Mouse (Mus musculus) kidney, embryonic 16.5 days (tissue): ENCODE data around the gene Borcs8. TPM values are rescaled to one million over a fixed set of nuclear protein-coding genes. Genes with fewer than 3 reads are reported as not detected.

Experiments
- ATAC-seq: fragments of 200-750 bp; cut with Nextera tagmentation; 2 replicates; pipeline ENCODE4 v1.8.0; 2017; ENCODE audit warnings: moderate TSS enrichment; ENCODE audit not compliant: low FRiP score, low TSS enrichment
- H3K27ac ChIP-seq: fragments of 300-500 bp; sonication (generic); 2 replicates; pipeline ENCODE4 v1.5.1; 2014; ENCODE audit warnings: low read length
- H3K27me3 ChIP-seq: fragments of 300-500 bp; sonication (generic); 2 replicates; pipeline ENCODE4 v1.6.1; 2014; ENCODE audit warnings: low read length, control low read depth, mixed read lengths; ENCODE audit not compliant: insufficient read depth
- H3K36me3 ChIP-seq: fragments of 300-500 bp; sonication (generic); 2 replicates; pipeline ENCODE4 v1.6.1; 2014; ENCODE audit warnings: low read length, control low read depth, mixed read lengths; ENCODE audit not compliant: insufficient read depth
- H3K4me1 ChIP-seq: fragments of 300-500 bp; sonication (generic); 2 replicates; pipeline ENCODE4 v1.6.1; 2014; ENCODE audit warnings: low read length, control low read depth, mixed read lengths; ENCODE audit not compliant: insufficient read depth
- H3K4me2 ChIP-seq: fragments of 300-500 bp; sonication (generic); replicated peaks from 2 replicates; pipeline ENCODE4 v1.6.1; 2014; ENCODE audit warnings: low read depth, low read length
- H3K4me3 ChIP-seq: fragments of 300-500 bp; sonication (generic); 2 replicates; pipeline ENCODE4 v1.5.1; 2014; ENCODE audit warnings: mild to moderate bottlenecking, low read length
- H3K9ac ChIP-seq: fragments of 300-500 bp; sonication (generic); replicated peaks from 2 replicates; pipeline ENCODE4 v1.6.1; 2014; ENCODE audit warnings: low read length
- H3K9me3 ChIP-seq: fragments of 300-500 bp; sonication (generic); 2 replicates; pipeline ENCODE4 v1.6.1; 2016; ENCODE audit warnings: low read length, control low read depth
- WGBS: fragments of 180-500 bp; shearing (Covaris S2); extraction: QIAGEN DNeasy Blood & Tissue Kit; methylation state at CpG from one replicate; pipeline ENCODE4 v1.1.7; 2014; 5-methylcytosine and 5-hydroxymethylcytosine counted together
- polyA plus RNA-seq: library from polyadenylated mRNA; unstranded; fragments of >200 nt; fragmentation: Nextera tagmentation; extraction: Ambion mirVana; gene quantifications from 2 replicates; pipeline ENCODE4 v1.2.1, GENCODE M21; 2015

Borcs8 gene
- polyA plus RNA-seq, 1 experiment from 2014 or later = 58.3 TPM

DNA sequence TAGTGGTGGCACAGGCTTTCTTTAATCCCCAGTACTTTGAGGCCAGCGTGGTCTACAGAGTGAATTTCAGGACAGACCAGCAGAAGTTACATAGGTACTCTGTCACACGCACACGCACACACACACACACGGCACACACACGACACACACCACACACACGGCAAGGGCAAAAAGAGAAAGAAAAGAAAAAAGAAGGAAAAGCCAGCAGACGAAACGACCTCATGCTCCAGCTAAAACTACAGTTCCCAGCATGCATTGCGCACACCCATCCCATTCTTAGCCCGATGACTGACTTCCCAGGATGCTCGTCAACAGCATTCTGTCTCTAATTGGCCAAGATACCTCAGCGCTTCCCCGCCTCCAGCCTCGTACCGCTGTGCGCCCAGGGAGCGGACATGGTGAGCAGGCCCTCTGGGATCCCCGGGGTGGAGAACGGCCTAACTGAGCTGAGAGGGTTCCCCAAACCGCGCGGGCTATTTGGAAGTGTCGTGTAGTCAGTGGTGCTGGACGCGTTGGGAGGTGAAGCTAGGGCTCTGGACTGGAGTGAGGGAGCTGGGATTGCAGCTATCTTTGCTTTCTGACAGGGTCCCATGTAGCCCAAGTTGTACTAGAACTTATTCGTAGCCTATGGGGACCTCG is 32.9 kb downstream of the Borcs8 start, which contains the start of gene Tmem161a:
TSS of gene Tmem161a (plus strand) at position 314 of the 639 bp plus-strand sequence.
- Histone ChIP-seq H3K9ac (peak within 1 kb of the TSS; percentile 81), H3K4me2 (peak within 1 kb of the TSS; percentile 66), H3K27me3 (peaks cover 2% of the 10 kb centered on the region), H3K4me3 (peak within 1 kb of the TSS; percentile 72), H3K4me1 (peaks cover 14% of the 10 kb centered on the region; the same call in 1 of the 2 replicates), H3K9me3 (no peaks in the 10 kb centered on the region), H3K36me3 (peaks cover 7% of the 10 kb centered on the region; the same call in 1 of the 2 replicates), H3K27ac (peak within 1 kb of the TSS; percentile 25)
- ATAC-seq = peak; percentile 96
- 2% methylated on average over 27 of the region's 27 CpGs for WGBS

DNA sequence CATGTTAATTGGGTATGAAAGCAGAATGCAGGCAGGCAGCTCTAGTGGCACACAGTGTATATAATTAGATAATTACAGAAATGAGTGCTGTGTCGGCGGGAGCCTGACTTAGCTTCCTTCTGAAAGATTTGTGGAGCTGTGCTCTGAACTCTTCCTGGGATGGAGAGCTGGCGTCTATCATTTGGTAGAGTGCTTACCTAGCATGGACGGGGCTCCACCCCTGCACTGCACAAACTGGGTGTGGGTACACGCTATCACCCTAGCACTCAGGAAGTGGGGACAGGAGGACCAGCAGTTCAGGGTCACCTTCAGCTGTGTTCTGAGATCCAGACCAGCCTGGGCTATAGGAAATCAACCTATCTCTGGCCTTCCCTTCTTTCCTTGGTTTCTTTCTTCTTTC is 34.0 kb downstream of the Borcs8 start:
- Histone ChIP-seq H3K9me3 (no peaks in the 10 kb centered on the region), H3K4me1 (peaks cover 14% of the 10 kb centered on the region; the same call in 1 of the 2 replicates), H3K4me2 (0 out of 2 replicates have a peak overlapping the region, but pooled peaks have one; percentile 66), H3K9ac (no peak overlapping the region), H3K36me3 (peaks cover 12% of the 10 kb centered on the region; the same call in 1 of the 2 replicates), H3K4me3 (no peak overlapping the region), H3K27me3 (no peaks in the 10 kb centered on the region), H3K27ac (no peak overlapping the region)
- no peak for ATAC-seq
- 82% methylated on average over 5 of the region's 5 CpGs for WGBS

DNA sequence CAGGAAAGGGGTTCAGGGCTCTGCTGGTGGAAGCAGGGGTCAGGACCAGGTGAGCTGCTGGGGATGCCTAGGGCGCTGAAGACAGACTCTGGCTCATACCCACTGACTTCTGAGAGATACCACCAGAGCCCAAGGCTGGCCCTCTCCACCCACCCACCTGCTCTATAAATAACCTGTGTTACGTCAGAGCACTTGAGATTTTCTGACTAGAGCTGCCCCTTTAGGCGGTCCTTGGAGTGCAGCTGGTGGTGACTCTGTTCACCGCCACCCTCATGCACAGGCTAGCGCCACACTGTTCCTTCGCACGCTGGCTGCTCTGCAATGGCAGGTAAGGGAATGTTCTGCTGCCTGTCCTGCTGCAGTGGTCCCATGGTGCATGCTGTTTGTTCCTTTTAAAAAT is 34.8 kb downstream of the Borcs8 start:
- Histone ChIP-seq H3K9ac (no peak overlapping the region), H3K36me3 (peaks cover 12% of the 10 kb centered on the region; the same call in 1 of the 2 replicates), H3K4me2 (no peak overlapping the region), H3K27me3 (no peaks in the 10 kb centered on the region), H3K27ac (no peak overlapping the region), H3K4me3 (no peak overlapping the region), H3K9me3 (no peaks in the 10 kb centered on the region), H3K4me1 (peaks cover 14% of the 10 kb centered on the region; the same call in 1 of the 2 replicates)
- ATAC-seq = no peak
- WGBS = 83% methylated on average over 7 of the region's 7 CpGs

DNA sequence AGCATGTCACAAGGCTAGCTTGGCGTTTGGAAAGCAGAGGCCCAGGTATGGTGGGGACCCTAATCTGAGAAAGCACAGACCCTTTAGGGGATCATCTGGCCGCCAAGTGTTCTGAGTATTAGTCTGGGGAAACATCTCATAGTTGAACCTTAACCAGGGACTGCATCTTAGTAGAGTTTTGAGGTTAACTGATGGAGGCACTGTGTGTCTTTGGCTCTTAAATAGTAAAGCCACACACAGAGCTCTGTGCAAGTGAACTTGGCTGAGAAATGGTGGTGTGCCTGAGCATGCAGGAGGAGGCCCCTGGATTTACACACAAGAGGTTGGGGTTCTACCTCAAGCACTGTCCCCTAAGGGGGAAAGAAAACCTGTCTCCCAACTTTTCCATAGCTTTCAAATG is 38.9 kb downstream of the Borcs8 start:
- H3K27me3 ChIP-seq = no peaks in the 10 kb centered on the region
- 89% methylated on average over 2 of the region's 2 CpGs for WGBS
- H3K9ac ChIP-seq = no peak overlapping the region
- 0 out of 2 replicates have a peak, but pooled peaks cover 3% of the 10 kb centered on the region for H3K4me1 ChIP-seq
- no peak overlapping the region for H3K4me2 ChIP-seq
- no peak overlapping the region for H3K27ac ChIP-seq
- no peak for ATAC-seq
- H3K9me3 ChIP-seq = no peaks in the 10 kb centered on the region
- no peak overlapping the region for H3K4me3 ChIP-seq
- peaks cover 19% of the 10 kb centered on the region; the same call in 1 of the 2 replicates for H3K36me3 ChIP-seq

DNA sequence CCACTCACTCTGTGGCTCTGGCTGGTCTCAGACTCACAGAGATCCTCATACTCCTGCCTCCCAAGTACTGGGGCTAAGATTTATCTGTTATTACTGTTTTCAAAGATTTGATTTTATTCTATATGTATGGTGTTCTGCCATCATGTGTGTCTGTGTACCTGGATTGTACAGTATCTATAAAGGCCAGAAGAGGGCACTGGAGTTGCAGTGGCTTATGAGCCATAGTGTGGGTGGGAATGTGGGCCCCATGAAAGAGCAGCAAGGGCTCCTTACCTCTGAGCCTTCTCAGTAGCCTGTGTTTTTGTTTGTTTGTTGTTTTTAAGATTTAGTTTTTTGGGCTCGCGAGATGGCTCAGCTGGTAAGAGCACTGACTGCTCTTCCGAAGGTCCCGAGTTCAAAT is 39.8 kb downstream of the Borcs8 start:
- Histone ChIP-seq H3K4me2 (no peak overlapping the region), H3K27ac (no peak overlapping the region), H3K9ac (no peak overlapping the region), H3K9me3 (no peaks in the 10 kb centered on the region), H3K4me3 (no peak overlapping the region), H3K4me1 (no peaks in the 10 kb centered on the region), H3K27me3 (no peaks in the 10 kb centered on the region), H3K36me3 (peaks cover 19% of the 10 kb centered on the region; the same call in 1 of the 2 replicates)
- ATAC-seq = no peak
- 93% methylated on average over 4 of the region's 4 CpGs for WGBS

DNA sequence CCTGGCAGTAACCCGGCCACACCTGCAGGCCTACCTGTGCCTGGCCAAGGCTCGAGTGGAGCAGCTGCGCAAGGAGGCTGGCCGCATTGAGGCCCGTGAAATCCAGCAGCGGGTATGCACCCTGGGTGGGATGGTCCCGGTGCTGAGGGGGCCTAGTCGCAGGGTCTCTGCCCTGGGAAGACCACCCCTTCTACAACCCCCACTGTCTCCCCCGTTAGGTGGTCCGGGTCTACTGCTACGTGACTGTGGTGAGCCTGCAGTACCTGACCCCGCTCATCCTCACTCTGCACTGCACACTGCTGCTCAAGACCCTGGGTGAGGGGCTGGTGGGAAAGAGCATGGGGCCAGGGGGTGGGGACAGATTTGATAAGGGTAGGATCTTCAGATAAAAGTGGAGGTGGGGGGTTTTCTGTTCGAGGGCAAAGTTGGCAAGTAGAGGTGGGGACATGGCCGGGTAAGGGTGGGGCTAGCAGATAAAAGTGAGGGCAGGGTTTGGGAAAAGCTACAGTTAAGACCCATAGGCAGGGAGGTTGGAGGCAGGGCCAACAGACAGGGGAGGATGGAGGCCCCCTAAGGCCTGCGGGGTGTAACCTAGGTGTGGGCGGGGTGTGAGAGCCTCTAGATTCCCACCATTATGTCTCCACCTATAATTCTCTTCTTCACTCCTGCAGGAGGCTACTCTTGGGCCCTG is 42.1 kb downstream of the Borcs8 start:
- no peak overlapping the region for H3K4me3 ChIP-seq
- no peaks in the 10 kb centered on the region for H3K27me3 ChIP-seq
- no peak overlapping the region for H3K9ac ChIP-seq
- H3K9me3 ChIP-seq = no peaks in the 10 kb centered on the region
- H3K36me3 ChIP-seq = peaks cover 19% of the 10 kb centered on the region; the same call in 1 of the 2 replicates
- no peak for ATAC-seq
- no peak overlapping the region for H3K27ac ChIP-seq
- H3K4me1 ChIP-seq = no peaks in the 10 kb centered on the region
- H3K4me2 ChIP-seq = no peak overlapping the region
- WGBS = 59% methylated on average over 16 of the region's 16 CpGs

DNA sequence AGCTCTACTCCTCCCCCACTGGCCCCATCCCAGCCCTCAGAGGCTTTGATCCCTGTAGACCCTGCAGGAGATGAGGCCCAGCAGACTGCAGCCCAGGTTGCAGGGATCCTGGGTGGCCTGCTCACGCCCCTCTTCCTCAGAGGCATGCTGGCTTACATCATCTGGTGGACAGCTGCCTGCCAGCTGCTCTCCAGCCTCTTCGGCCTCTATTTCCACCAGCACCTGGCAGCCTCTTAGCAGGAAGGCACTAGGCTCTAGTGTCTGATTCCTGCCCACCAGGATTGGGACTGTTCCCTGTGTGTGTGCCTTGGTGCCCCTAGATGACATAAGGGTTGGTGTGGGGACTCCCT is 42.6 kb downstream of the Borcs8 start:
- H3K9ac ChIP-seq = no peak overlapping the region
- WGBS = 41% methylated on average over 2 of the region's 2 CpGs
- ATAC-seq = no peak

DNA sequence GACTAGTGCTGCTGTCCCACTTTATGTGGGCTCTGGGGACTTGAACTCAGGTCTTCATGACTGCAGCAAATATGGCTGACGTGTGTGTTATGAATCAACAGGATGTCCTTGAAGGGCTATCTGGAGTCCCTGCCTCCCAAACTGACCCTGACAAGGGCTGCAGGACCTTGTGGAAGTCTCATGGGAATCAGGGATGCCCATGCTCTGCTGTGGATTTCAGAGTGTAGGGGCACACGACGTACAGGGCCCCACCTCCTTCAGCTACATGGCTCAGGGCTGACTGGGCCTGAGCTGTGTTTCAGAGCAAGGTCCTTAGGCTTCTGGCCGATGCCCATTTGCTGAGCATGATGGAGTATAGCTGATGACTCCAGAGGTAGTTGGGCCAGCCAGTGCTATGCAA is 43.9 kb downstream of the Borcs8 start:
- H3K27ac ChIP-seq = no peak overlapping the region
- H3K4me1 ChIP-seq = no peaks in the 10 kb centered on the region
- peaks cover 6% of the 10 kb centered on the region; the same call in 1 of the 2 replicates for H3K36me3 ChIP-seq
- H3K4me3 ChIP-seq = no peak overlapping the region
- H3K9ac ChIP-seq = no peak overlapping the region
- WGBS = 85% methylated on average over 4 of the region's 4 CpGs
- H3K4me2 ChIP-seq = no peak overlapping the region
- no peak for ATAC-seq
- no peaks in the 10 kb centered on the region for H3K27me3 ChIP-seq
- H3K9me3 ChIP-seq = no peaks in the 10 kb centered on the region

More for the DNA sequence above, 42.6 kb downstream of the Borcs8 start:
- no peak overlapping the region for H3K4me3 ChIP-seq
- no peaks in the 10 kb centered on the region for H3K4me1 ChIP-seq
- H3K4me2 ChIP-seq = no peak overlapping the region
- no peaks in the 10 kb centered on the region for H3K27me3 ChIP-seq
- no peak overlapping the region for H3K27ac ChIP-seq
- H3K36me3 ChIP-seq = peaks cover 14% of the 10 kb centered on the region; the same call in 1 of the 2 replicates
- H3K9me3 ChIP-seq = no peaks in the 10 kb centered on the region

DNA sequence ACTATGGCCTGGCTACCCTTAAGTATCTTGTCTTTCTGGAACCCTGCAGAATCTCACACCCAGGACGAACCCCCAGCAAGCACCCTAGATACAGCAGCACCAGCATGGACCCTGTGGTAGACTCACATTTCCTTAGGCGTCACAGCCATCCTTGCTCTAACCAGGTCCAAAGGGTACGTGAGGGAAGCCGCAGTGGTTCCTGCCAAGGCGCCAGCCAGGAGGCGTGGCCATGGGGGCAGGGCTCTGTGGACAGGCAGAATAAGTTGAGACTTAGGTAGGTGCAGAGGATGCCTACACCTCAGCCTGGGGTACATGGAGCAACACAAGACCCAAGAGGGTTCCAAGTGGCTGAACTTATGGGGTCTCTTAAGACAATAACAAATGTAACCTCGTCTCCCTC is 49.4 kb downstream of the Borcs8 start:
- Histone ChIP-seq H3K36me3 (no peaks in the 10 kb centered on the region), H3K9ac (no peak overlapping the region), H3K4me2 (no peak overlapping the region), H3K4me3 (no peak overlapping the region), H3K4me1 (no peaks in the 10 kb centered on the region), H3K27me3 (no peaks in the 10 kb centered on the region), H3K27ac (no peak overlapping the region), H3K9me3 (no peaks in the 10 kb centered on the region)
- 76% methylated on average over 7 of the region's 7 CpGs for WGBS
- ATAC-seq = peak; percentile 49; the same call in 1 of the 2 replicates

DNA sequence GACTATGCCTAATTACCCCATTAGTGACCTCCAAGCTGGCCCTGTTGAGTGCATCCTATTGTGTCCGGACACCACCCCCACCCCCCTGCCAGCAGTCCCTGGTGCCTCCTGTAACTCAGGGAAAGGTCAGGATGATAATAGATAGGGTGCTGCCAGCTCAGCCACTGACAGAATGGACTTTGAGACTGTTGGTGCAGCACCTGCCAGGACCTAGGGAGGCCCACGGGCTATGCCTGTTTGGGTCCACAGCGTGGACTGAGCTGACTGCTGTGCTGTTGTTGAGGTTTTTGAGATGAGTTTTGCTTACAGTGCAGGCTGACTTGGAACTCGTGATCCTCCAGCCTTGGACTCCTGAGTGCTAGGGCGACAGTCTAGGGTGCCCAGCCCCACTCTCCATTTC is 53.9 kb downstream of the Borcs8 start:
- no peaks in the 10 kb centered on the region for H3K4me1 ChIP-seq
- no peak overlapping the region for H3K4me2 ChIP-seq
- no peak overlapping the region for H3K27ac ChIP-seq
- no peaks in the 10 kb centered on the region for H3K9me3 ChIP-seq
- WGBS = 66% methylated on average over 5 of the region's 5 CpGs
- ATAC-seq = no peak
- no peak overlapping the region for H3K4me3 ChIP-seq
- H3K27me3 ChIP-seq = no peaks in the 10 kb centered on the region
- H3K9ac ChIP-seq = no peak overlapping the region
- H3K36me3 ChIP-seq = no peaks in the 10 kb centered on the region
